Mouse (Mus musculus): ENCODE data around the gene Golph3.

Gene Golph3

GRCm38 (mm10) chr15:12388726-12389489 is 67.7 kb downstream of the Golph3 start:
- no peak for DNase-seq

GRCm38 (mm10) chr15:12394758-12395157 is 73.5 kb downstream of the Golph3 start:
- no peak for DNase-seq

GRCm38 (mm10) chr15:12397032-12397431 is 75.8 kb downstream of the Golph3 start:
- DNase-seq: no peak

All from kidney, postnatal 10 days (tissue).